Mouse (Mus musculus) lung, embryonic 14.5 days (tissue): Measurements from ENCODE around the gene Gsg1l. TPM values are rescaled to one million over a fixed set of nuclear protein-coding genes. Genes with fewer than 3 reads are reported as not detected.

Source experiments
- ATAC-seq: fragments of 200-750 bp; cut with Nextera tagmentation; 2 replicates; pipeline ENCODE4 v1.8.0; 2017; ENCODE audit warnings: mild to moderate bottlenecking, moderate TSS enrichment, moderate library complexity; ENCODE audit not compliant: insufficient read depth
- DNase-seq: peaks from one replicate; pipeline ENCODE4 v3.0.0-alpha.2; 2015
- H3K27ac ChIP-seq: fragments of 300-500 bp; sonication (generic); 2 replicates; pipeline ENCODE4 v1.5.1; 2014; ENCODE audit warnings: low read depth, mild to moderate bottlenecking, moderate library complexity
- H3K27me3 ChIP-seq: fragments of 300-500 bp; sonication (generic); 2 replicates; pipeline ENCODE4 v1.6.1; 2014; ENCODE audit warnings: low read length, control low read depth; ENCODE audit not compliant: insufficient read depth
- H3K36me3 ChIP-seq: fragments of 300-500 bp; sonication (generic); 2 replicates; pipeline ENCODE4 v1.6.1; 2014; ENCODE audit warnings: control low read depth; ENCODE audit not compliant: insufficient read depth
- H3K4me1 ChIP-seq: fragments of 300-500 bp; sonication (generic); 2 replicates; pipeline ENCODE4 v1.6.1; 2014; ENCODE audit warnings: antibody characterized with exemption, control low read depth; ENCODE audit not compliant: insufficient read depth
- H3K4me2 ChIP-seq: fragments of 300-500 bp; sonication (generic); 2 replicates; pipeline ENCODE4 v1.6.1; 2014; ENCODE audit warnings: mild to moderate bottlenecking
- H3K4me3 ChIP-seq: fragments of 300-500 bp; sonication (generic); 2 replicates; pipeline ENCODE4 v1.5.1; 2014; ENCODE audit warnings: low read depth, low read length
- H3K9ac ChIP-seq: fragments of 300-500 bp; sonication (generic); 2 replicates; pipeline ENCODE4 v1.6.1; 2014
- H3K9me3 ChIP-seq: fragments of 300-500 bp; sonication (generic); 2 replicates; pipeline ENCODE4 v1.6.1; 2016; ENCODE audit warnings: low read depth, low read length, control low read depth
- CTCF ChIP-seq: IDR thresholded peaks from 2 replicates; pipeline ENCODE4 v1.5.1; 2016; ENCODE audit warnings: antibody characterized with exemption, low read depth
- WGBS: fragments of 180-500 bp; shearing (Covaris S2); extraction: QIAGEN DNeasy Blood & Tissue Kit; methylation state at CpG from one replicate; pipeline ENCODE4 v1.1.7; 2014; 5-methylcytosine and 5-hydroxymethylcytosine counted together
- polyA plus RNA-seq: library from polyadenylated mRNA; unstranded; fragments of >200 nt; fragmentation: Nextera tagmentation; extraction: Ambion mirVana; gene quantifications from 2 replicates; pipeline ENCODE4 v1.2.1, GENCODE M21; 2014

The Gsg1l gene
- polyA plus RNA-seq, 1 experiment from 2014 or later = 3.3 TPM

- H3K9me3 ChIP-seq = no peaks in the 10 kb centered on the region
- no peak overlapping the region for H3K4me3 ChIP-seq
- H3K27ac ChIP-seq = no peak overlapping the region
- H3K4me2 ChIP-seq = no peak overlapping the region
- no peak overlapping the region for H3K9ac ChIP-seq
- WGBS = 76% methylated on average over 3 of the region's 3 CpGs
- DNase-seq (no peak), ATAC-seq (no peak)
- no peaks in the 10 kb centered on the region for H3K4me1 ChIP-seq
- no peaks in the 10 kb centered on the region for H3K27me3 ChIP-seq
- no peaks in the 10 kb centered on the region for H3K36me3 ChIP-seq
- no peak for TF ChIP-seq CTCF
Observed at GRCm38 (mm10) chr7:125954356-125954878, 127.8 kb downstream of the Gsg1l start.

GRCm38 (mm10) chr7:125953844-125954243, 128.4 kb downstream of the Gsg1l start:
- H3K4me3 ChIP-seq = no peak overlapping the region
- no peak overlapping the region for H3K9ac ChIP-seq
- DNase-seq (no peak), ATAC-seq (no peak)
- no peaks in the 10 kb centered on the region for H3K36me3 ChIP-seq
- no peak overlapping the region for H3K4me2 ChIP-seq
- WGBS = 70% methylated on average over 6 of the region's 6 CpGs
- H3K27ac ChIP-seq = no peak overlapping the region
- H3K27me3 ChIP-seq = no peaks in the 10 kb centered on the region
- H3K9me3 ChIP-seq = no peaks in the 10 kb centered on the region
- H3K4me1 ChIP-seq = no peaks in the 10 kb centered on the region
- no peak for TF ChIP-seq CTCF

GRCm38 (mm10) chr7:125951911-125952310, 130.3 kb downstream of the Gsg1l start:
- H3K27me3 ChIP-seq = no peaks in the 10 kb centered on the region
- H3K9ac ChIP-seq = no peak overlapping the region
- no peaks in the 10 kb centered on the region for H3K36me3 ChIP-seq
- ATAC-seq = no peak
- TF ChIP-seq CTCF = no peak
- H3K27ac ChIP-seq = no peak overlapping the region
- no peak for DNase-seq
- 61% methylated on average over 7 of the region's 7 CpGs for WGBS
- no peaks in the 10 kb centered on the region for H3K9me3 ChIP-seq
- H3K4me3 ChIP-seq = no peak overlapping the region
- H3K4me1 ChIP-seq = no peaks in the 10 kb centered on the region
- H3K4me2 ChIP-seq = no peak overlapping the region

GRCm38 (mm10) chr7:125948973-125949372, 133.2 kb downstream of the Gsg1l start:
- H3K27me3 ChIP-seq = no peaks in the 10 kb centered on the region
- H3K27ac ChIP-seq = no peak overlapping the region
- 72% methylated on average over 4 of the region's 4 CpGs for WGBS
- H3K9me3 ChIP-seq = no peaks in the 10 kb centered on the region
- no peaks in the 10 kb centered on the region for H3K36me3 ChIP-seq
- DNase-seq (no peak), ATAC-seq (no peak)
- no peaks in the 10 kb centered on the region for H3K4me1 ChIP-seq
- TF ChIP-seq CTCF = no peak
- no peak overlapping the region for H3K4me3 ChIP-seq
- H3K9ac ChIP-seq = no peak overlapping the region
- no peak overlapping the region for H3K4me2 ChIP-seq

GRCm38 (mm10) chr7:125945915-125946314, 136.3 kb downstream of the Gsg1l start:
- Histone ChIP-seq H3K27me3 (no peaks in the 10 kb centered on the region), H3K9ac (no peak overlapping the region), H3K4me1 (no peaks in the 10 kb centered on the region), H3K36me3 (no peaks in the 10 kb centered on the region), H3K9me3 (no peaks in the 10 kb centered on the region), H3K4me3 (no peak overlapping the region), H3K27ac (no peak overlapping the region), H3K4me2 (no peak overlapping the region)
- 57% methylated on average over 8 of the region's 8 CpGs for WGBS
- peak; percentile 83 for ATAC-seq
- TF ChIP-seq CTCF = no peak
- DNase-seq = peak; percentile 47

- ATAC-seq (no peak), DNase-seq (no peak)
- Histone ChIP-seq H3K9ac (no peak overlapping the region), H3K36me3 (no peaks in the 10 kb centered on the region), H3K27ac (no peak overlapping the region), H3K4me1 (no peaks in the 10 kb centered on the region), H3K27me3 (no peaks in the 10 kb centered on the region), H3K9me3 (no peaks in the 10 kb centered on the region), H3K4me3 (no peak overlapping the region), H3K4me2 (no peak overlapping the region)
- no peak for TF ChIP-seq CTCF
- WGBS = 76% methylated on average over 5 of the region's 5 CpGs
Observed at GRCm38 (mm10) chr7:125944631-125945030, 137.6 kb downstream of the Gsg1l start.

GRCm38 (mm10) chr7:125943511-125943910, 138.7 kb downstream of the Gsg1l start:
- H3K36me3 ChIP-seq = no peaks in the 10 kb centered on the region
- no peaks in the 10 kb centered on the region for H3K4me1 ChIP-seq
- TF ChIP-seq CTCF = no peak
- H3K9ac ChIP-seq = no peak overlapping the region
- H3K9me3 ChIP-seq = no peaks in the 10 kb centered on the region
- no peak for DNase-seq
- no peak overlapping the region for H3K4me2 ChIP-seq
- 92% methylated on average over 4 of the region's 4 CpGs for whole genome bisulfite sequencing
- no peak for ATAC-seq
- H3K27me3 ChIP-seq = no peaks in the 10 kb centered on the region
- no peak overlapping the region for H3K4me3 ChIP-seq
- no peak overlapping the region for H3K27ac ChIP-seq
